Mouse (Mus musculus) MEL (cell line): ENCODE measurements around the gene Slc9a2. TPM values are rescaled to one million over a fixed set of nuclear protein-coding genes. Genes with fewer than 3 reads are reported as not detected.

Experiments
- DNase-seq: peaks from one replicate; pipeline ENCODE4 v3.0.0; 2011; ENCODE audit warnings: low read depth, low spot score
- H3K27ac ChIP-seq: 2 replicates; pipeline ENCODE4 v1.5.1; 2012; ENCODE audit warnings: low read depth, mild to moderate bottlenecking, control low read depth, low read length, moderate library complexity; ENCODE audit not compliant: control insufficient read depth
- H3K27me3 ChIP-seq, 2 experiments: fragments of 150-350 bp in 1 of 2; sonication (generic) in 1 of 2; 2 replicates each; pipeline ENCODE4 v1.6.1; 2012; ENCODE audit warnings: low read length in 2 of 2, mild to moderate bottlenecking in 2 of 2, improper control_type of control experiment in 1 of 2, moderate library complexity in 1 of 2; ENCODE audit not compliant: insufficient read depth in 2 of 2, control insufficient read depth in 1 of 2
- H3K36me3 ChIP-seq, 2 experiments: 2 replicates each; pipeline ENCODE4 v1.6.1; 2012 to 2014; ENCODE audit warnings: low read length in 2 of 2, improper control_type of control experiment in 1 of 2, inconsistent platforms in 1 of 2, mild to moderate bottlenecking in 1 of 2; ENCODE audit not compliant: insufficient read depth in 2 of 2, control insufficient read depth in 1 of 2
- H3K4me1 ChIP-seq, 2 experiments: fragments of 150-350 bp in 1 of 2; sonication (generic) in 1 of 2; 2 replicates each; pipeline ENCODE4 v1.6.1; 2012; ENCODE audit warnings: low read length in 2 of 2, improper control_type of control experiment in 1 of 2, mild to moderate bottlenecking in 1 of 2; ENCODE audit not compliant: insufficient read depth in 2 of 2, control insufficient read depth in 1 of 2
- H3K4me3 ChIP-seq, 2 experiments: fragments of 150-350 bp in 1 of 2; sonication (generic) in 1 of 2; 2 replicates each; pipeline ENCODE4 v1.5.1; 2012; ENCODE audit warnings: low read depth in 2 of 2, low read length in 2 of 2, mild to moderate bottlenecking in 2 of 2, moderate library complexity in 2 of 2, control low read depth in 1 of 2, improper control_type of control experiment in 1 of 2; ENCODE audit not compliant: control insufficient read depth in 1 of 2, insufficient read depth in 1 of 2
- H3K79me2 ChIP-seq: 2 replicates; pipeline ENCODE4 v1.6.1; 2012; ENCODE audit warnings: mild to moderate bottlenecking, low read length, moderate library complexity; ENCODE audit not compliant: control insufficient read depth, poor library complexity, insufficient read depth
- H3K9ac ChIP-seq: 2 replicates; pipeline ENCODE4 v1.6.1; 2012; ENCODE audit warnings: low read depth, mild to moderate bottlenecking, control low read depth, low read length, moderate library complexity; ENCODE audit not compliant: control insufficient read depth, poor library complexity, severe bottlenecking
- H3K9me3 ChIP-seq: fragments of 150-350 bp; sonication (generic); replicated peaks from 2 replicates; pipeline ENCODE4 v1.6.1; 2012; ENCODE audit warnings: mild to moderate bottlenecking, low read length, improper control_type of control experiment, moderate library complexity; ENCODE audit not compliant: insufficient read depth
- BHLHE40 ChIP-seq: IDR thresholded peaks from 2 replicates; pipeline ENCODE4 v1.6.1; 2012; ENCODE audit warnings: low read depth, mild to moderate bottlenecking, inconsistent platforms, low read length, improper control_type of control experiment, borderline replicate concordance
- CHD1 ChIP-seq: IDR thresholded peaks from 2 replicates; pipeline ENCODE4 v1.6.1; 2012; ENCODE audit warnings: low read depth, mild to moderate bottlenecking, inconsistent platforms, low read length, improper control_type of control experiment
- CHD2 ChIP-seq: IDR thresholded peaks from 2 replicates; pipeline ENCODE4 v1.6.1; 2011; ENCODE audit warnings: low read length, improper control_type of control experiment
- CTCF ChIP-seq, 3 experiments: IDR thresholded peaks in 2 of 3; conservative IDR thresholded peaks in 1 of 3; 2 replicates each; pipeline ENCODE4 v1.5.1; 2011 to 2012; ENCODE audit warnings: low read length in 3 of 3, low read depth in 2 of 3, mild to moderate bottlenecking in 2 of 3, improper control_type of control experiment in 1 of 3, inconsistent platforms in 1 of 3, mixed read lengths in 1 of 3, moderate library complexity in 1 of 3; ENCODE audit not compliant: control insufficient read depth in 1 of 3, insufficient read depth in 1 of 3, poor library complexity in 1 of 3, severe bottlenecking in 1 of 3
- ELF1 ChIP-seq: IDR thresholded peaks from 2 replicates; pipeline ENCODE4 v1.6.1; 2014; ENCODE audit warnings: low read depth, mild to moderate bottlenecking, inconsistent platforms, low read length, improper control_type of control experiment, moderate library complexity
- EP300 ChIP-seq, 2 experiments: IDR thresholded peaks; 2 replicates each; pipeline ENCODE4 v1.6.1; 2011; ENCODE audit warnings: improper control_type of control experiment in 2 of 2, low read length in 2 of 2, low read depth in 1 of 2, mild to moderate bottlenecking in 1 of 2
- MAFK ChIP-seq: IDR thresholded peaks from 2 replicates; pipeline ENCODE4 v1.6.1; 2011; ENCODE audit warnings: low read depth, mild to moderate bottlenecking, low read length, improper control_type of control experiment, borderline replicate concordance
- MAZ ChIP-seq: IDR thresholded peaks from 2 replicates; pipeline ENCODE4 v1.6.1; 2012; ENCODE audit warnings: low read depth, mild to moderate bottlenecking, inconsistent platforms, low read length, improper control_type of control experiment
- MXI1 ChIP-seq: IDR thresholded peaks from 2 replicates; pipeline ENCODE4 v1.6.1; 2011; ENCODE audit warnings: mild to moderate bottlenecking, low read depth, low read length, improper control_type of control experiment
- MYC ChIP-seq: IDR thresholded peaks from 2 replicates; pipeline ENCODE4 v1.6.1; 2011; ENCODE audit warnings: low read depth, mild to moderate bottlenecking, low read length, improper control_type of control experiment, moderate library complexity
- POLR2AphosphoS2 ChIP-seq: IDR thresholded peaks from 2 replicates; pipeline ENCODE4 v1.6.1; 2011; ENCODE audit warnings: low read length, improper control_type of control experiment
- POLR2AphosphoS5 ChIP-seq: IDR thresholded peaks from 2 replicates; pipeline ENCODE4 v1.6.1; 2012; ENCODE audit warnings: low read depth, borderline replicate concordance, mild to moderate bottlenecking, inconsistent platforms, low read length, moderate library complexity, mixed read lengths
- SIN3A ChIP-seq: IDR thresholded peaks from 2 replicates; pipeline ENCODE4 v1.6.1; 2012; ENCODE audit warnings: low read length, improper control_type of control experiment, inconsistent platforms
- TAL1 ChIP-seq: IDR thresholded peaks from 2 replicates; pipeline ENCODE4 v1.6.1; 2012; ENCODE audit warnings: mild to moderate bottlenecking, inconsistent platforms, low read length, moderate library complexity, mixed read lengths
- TBP ChIP-seq: IDR thresholded peaks from 2 replicates; pipeline ENCODE4 v1.8.0; 2011; ENCODE audit warnings: low read depth, low read length, improper control_type of control experiment
- TCF12 ChIP-seq: IDR thresholded peaks from 2 replicates; pipeline ENCODE4 v1.6.1; 2014; ENCODE audit warnings: low read depth, mild to moderate bottlenecking, inconsistent platforms, low read length, improper control_type of control experiment, moderate library complexity
- UBTF ChIP-seq: IDR thresholded peaks from 2 replicates; pipeline ENCODE4 v1.6.1; 2012; ENCODE audit warnings: low read depth, mild to moderate bottlenecking, inconsistent platforms, low read length, improper control_type of control experiment, moderate library complexity, borderline replicate concordance; ENCODE audit not compliant: insufficient read depth
- USF1 ChIP-seq: IDR thresholded peaks from 2 replicates; pipeline ENCODE4 v1.6.1; 2014; ENCODE audit warnings: low read depth, mild to moderate bottlenecking, inconsistent platforms, low read length, improper control_type of control experiment, moderate library complexity
- ZC3H11A ChIP-seq: IDR thresholded peaks from 2 replicates; pipeline ENCODE4 v1.6.1; 2012; ENCODE audit warnings: low read depth, mild to moderate bottlenecking, inconsistent platforms, low read length, improper control_type of control experiment
- ZKSCAN1 ChIP-seq: IDR thresholded peaks from 2 replicates; pipeline ENCODE4 v1.6.1; 2012; ENCODE audit warnings: low read depth, mild to moderate bottlenecking, inconsistent platforms, low read length, improper control_type of control experiment, moderate library complexity
- polyA plus RNA-seq, 2 experiments: library from polyadenylated mRNA; stranded (reverse) in 1 of 2; unstranded in 1 of 2; fragments of >175 nt in 1 of 2; fragments of >200 nt in 1 of 2; gene quantifications; 2 replicates each; pipeline versions ENCODE4 v1.2.1 to v1.2.4; 2012; ENCODE audit warnings: low replicate concordance in 2 of 2, low read depth in 1 of 2; ENCODE audit not compliant: insufficient read length in 2 of 2, insufficient read depth in 1 of 2, missing spikeins in 1 of 2
- total RNA-seq: library from RNA; depleted of rRNA; stranded (reverse); fragments of 300-350 nt; gene quantifications from 2 replicates; pipeline ENCODE4 v1.2.3, GENCODE M21; 2012

Slc9a2 gene
- total and polyA plus RNA-seq, 3 experiments: not detected

DNA sequence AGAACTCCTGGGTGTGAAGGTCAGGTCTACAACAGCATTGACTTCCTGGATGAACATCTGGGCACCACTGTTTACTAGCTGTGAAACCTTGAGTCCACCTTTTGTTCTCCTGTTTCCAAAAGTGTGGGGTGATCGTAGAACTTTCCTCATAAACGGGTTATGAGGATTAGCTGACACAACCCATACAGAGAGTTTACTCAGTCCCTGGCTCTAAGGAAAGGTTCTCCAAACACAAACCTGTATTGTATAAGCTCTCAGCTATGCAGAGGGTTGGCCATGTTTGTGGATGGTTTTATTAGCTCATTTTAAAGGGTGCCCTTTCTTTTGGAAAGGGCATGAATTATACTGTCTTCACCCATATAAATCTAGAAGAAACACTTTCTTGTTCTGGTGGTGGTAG is 60.4 kb downstream of the Slc9a2 start:
- H3K79me2 ChIP-seq: no peaks in the 10 kb centered on the region
- TF ChIP-seq MAFK (no peak), BHLHE40 (no peak), MXI1 (no peak), ZKSCAN1 (no peak), MYC (no peak), POLR2AphosphoS2 (no peak), POLR2AphosphoS5 (no peak), TBP (no peak), CTCF (IDR thresholded peaks at IDR 0.05 in 2 of 3, conservative IDR thresholded peaks at IDR 0.05 in 1 of 3; ENCODE audit: control insufficient read depth in 1 of 3, insufficient read depth in 1 of 3, low read depth in 2 of 3, low read length in 3 of 3, poor library complexity in 1 of 3, severe bottlenecking in 1 of 3) (no peak), MAZ (no peak), SIN3A (no peak), EP300 (IDR thresholded peaks at IDR 0.05; ENCODE audit: low read depth in 1 of 2, low read length in 2 of 2) (no peak)
- DNase-seq: no peak
- no peak overlapping the region for H3K9ac ChIP-seq
- H3K4me3 ChIP-seq: no peak overlapping the region
- H3K9me3 ChIP-seq: no peaks in the 10 kb centered on the region
- H3K4me1 ChIP-seq: no peaks in the 10 kb centered on the region
- H3K27ac ChIP-seq: no peak overlapping the region
- H3K36me3 ChIP-seq: no peaks in the 10 kb centered on the region
- no peaks in the 10 kb centered on the region for H3K27me3 ChIP-seq

DNA sequence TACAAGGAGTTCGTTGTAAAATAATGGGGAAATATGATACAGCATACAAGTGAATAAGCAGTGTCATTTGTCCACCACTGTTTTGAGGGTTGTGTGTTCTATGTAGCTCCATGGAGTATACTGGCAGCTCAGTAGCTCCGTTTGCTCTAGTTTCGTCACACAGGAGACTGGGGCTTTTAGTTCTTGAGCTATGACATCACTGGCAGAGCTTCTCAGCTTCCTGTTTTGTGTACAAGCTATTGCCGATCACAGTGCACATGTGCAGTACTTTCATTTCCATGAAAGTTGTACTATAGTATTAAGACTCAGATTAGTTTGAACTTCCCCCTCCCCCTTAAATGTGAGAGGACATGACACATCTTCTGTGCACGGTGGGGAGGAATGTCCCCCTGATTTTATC is 65.7 kb downstream of the Slc9a2 start:
- Histone ChIP-seq H3K27me3 (no peaks in the 10 kb centered on the region), H3K4me1 (no peaks in the 10 kb centered on the region), H3K27ac (no peak overlapping the region), H3K36me3 (no peaks in the 10 kb centered on the region), H3K4me3 (no peak overlapping the region), H3K9me3 (no peaks in the 10 kb centered on the region), H3K79me2 (no peaks in the 10 kb centered on the region), H3K9ac (no peak overlapping the region)
- no peak for DNase-seq
- TF ChIP-seq POLR2AphosphoS2 (no peak), TCF12 (no peak), MAZ (no peak), MYC (no peak), TAL1 (no peak), CHD1 (no peak), USF1 (no peak), UBTF (no peak), CHD2 (no peak), ELF1 (no peak), MAFK (no peak), BHLHE40 (no peak), ZC3H11A (no peak)
